Mouse (Mus musculus): ENCODE measurements around the gene Slc26a3. TPM values are rescaled to one million over a fixed set of nuclear protein-coding genes. Genes with fewer than 3 reads are reported as not detected.
A peak's percentile ranks its signal among the peaks of the same experiment; 100 is the strongest.

The Slc26a3 gene
- total RNA-seq, 1 experiment = not detected

- Histone ChIP-seq H3K9ac (ENCODE audit: insufficient read depth, low read depth, low read length, poor library complexity, severe bottlenecking) (no peak overlapping the region), H3K4me1 (ENCODE audit: control insufficient read depth in 2 of 2, insufficient read depth in 2 of 2, low read length in 2 of 2, poor library complexity in 1 of 2) (peaks cover 0 to 4% of the 10 kb centered on the region in 2 experiments; a peak in 1 of 4 replicates), H3K4me3 (ENCODE audit: insufficient read depth in 1 of 2, low read depth in 1 of 2, low read length in 2 of 2, poor library complexity in 1 of 2, severe bottlenecking in 1 of 2) (no peak overlapping the region), H3K36me3 (ENCODE audit: control insufficient read depth, insufficient read depth, low read length, poor library complexity, severe bottlenecking) (no peaks in the 10 kb centered on the region), H3K9me3 (ENCODE audit: control insufficient read depth, insufficient read depth, low read depth, low read length) (no peaks in the 10 kb centered on the region), H3K27ac (ENCODE audit: insufficient read depth, low read depth, low read length, poor library complexity, severe bottlenecking) (no peak overlapping the region)
- in situ Hi-C loops (cut with MboI; ENCODE audit: low sequenced_read_pairs in 2 of 2, unreplicated experiment in 2 of 2) = loop anchor here (10.0 to 25.0 kb wide), 2 partner anchors 434 to 436 kb away; no protein-coding TSS in a partner anchor
- TF ChIP-seq MAFK (IDR thresholded peaks at IDR 0.05; ENCODE audit: insufficient read depth, low read depth, low read length) (no peak), CHD2 (IDR thresholded peaks at IDR 0.05; ENCODE audit: low read depth, low read length) (no peak), HCFC1 (IDR thresholded peaks at IDR 0.05; ENCODE audit: borderline replicate concordance, insufficient read depth, low read length) (no peak), ZC3H11A (IDR thresholded peaks at IDR 0.05; ENCODE audit: borderline replicate concordance, low read depth, low read length) (no peak), ZNF384 (IDR thresholded peaks at IDR 0.05; ENCODE audit: low read depth, low read length) (no peak)
- DNase-seq (ENCODE audit: low read depth, low spot score) = no peak
Measured at GRCm38 (mm10) chr12:31501266-31501665, 110.6 kb downstream of the Slc26a3 start.

GRCm38 (mm10) chr12:31503211-31503610, 112.5 kb downstream of the Slc26a3 start:
- Histone ChIP-seq H3K4me3 (ENCODE audit: insufficient read depth in 1 of 2, low read depth in 1 of 2, low read length in 2 of 2, poor library complexity in 1 of 2, severe bottlenecking in 1 of 2) (no peak overlapping the region), H3K9ac (ENCODE audit: insufficient read depth, low read depth, low read length, poor library complexity, severe bottlenecking) (no peak overlapping the region), H3K4me1 (ENCODE audit: control insufficient read depth in 2 of 2, insufficient read depth in 2 of 2, low read length in 2 of 2, poor library complexity in 1 of 2) (peaks cover 0 to 2% of the 10 kb centered on the region in 2 experiments; a peak in 1 of 4 replicates), H3K9me3 (ENCODE audit: control insufficient read depth, insufficient read depth, low read depth, low read length) (no peaks in the 10 kb centered on the region), H3K36me3 (ENCODE audit: control insufficient read depth, insufficient read depth, low read length, poor library complexity, severe bottlenecking) (no peaks in the 10 kb centered on the region), H3K27ac (ENCODE audit: insufficient read depth, low read depth, low read length, poor library complexity, severe bottlenecking) (no peak overlapping the region)
- no peak for TF ChIP-seq MAFK (IDR thresholded peaks at IDR 0.05; ENCODE audit: insufficient read depth, low read depth, low read length)
- TF ChIP-seq HCFC1 (IDR thresholded peaks at IDR 0.05; ENCODE audit: borderline replicate concordance, insufficient read depth, low read length) = no peak
- 0 out of 2 replicates have a peak, but pooled peaks have one; percentile 20 for TF ChIP-seq ZC3H11A (IDR thresholded peaks at IDR 0.05; ENCODE audit: borderline replicate concordance, low read depth, low read length)
- TF ChIP-seq ZNF384 (IDR thresholded peaks at IDR 0.05; ENCODE audit: low read depth, low read length) = no peak
- in situ Hi-C loops (cut with MboI; ENCODE audit: low sequenced_read_pairs in 2 of 2, unreplicated experiment in 2 of 2) = loop anchor here (10.0 to 25.0 kb wide), 2 partner anchors 432 to 434 kb away; no protein-coding TSS in a partner anchor
- DNase-seq (ENCODE audit: low read depth, low spot score) = no peak

GRCm38 (mm10) chr12:31507718-31508364, 117.2 kb downstream of the Slc26a3 start:
- Histone ChIP-seq H3K4me1 (ENCODE audit: control insufficient read depth in 2 of 2, insufficient read depth in 2 of 2, low read length in 2 of 2, poor library complexity in 1 of 2) (no peaks in the 10 kb centered on the region; a peak in 1 of 4 replicates), H3K9me3 (ENCODE audit: control insufficient read depth, insufficient read depth, low read depth, low read length) (no peaks in the 10 kb centered on the region), H3K27ac (ENCODE audit: insufficient read depth, low read depth, low read length, poor library complexity, severe bottlenecking) (no peak overlapping the region), H3K9ac (ENCODE audit: insufficient read depth, low read depth, low read length, poor library complexity, severe bottlenecking) (no peak overlapping the region), H3K4me3 (ENCODE audit: insufficient read depth in 1 of 2, low read depth in 1 of 2, low read length in 2 of 2, poor library complexity in 1 of 2, severe bottlenecking in 1 of 2) (no peak overlapping the region), H3K36me3 (ENCODE audit: control insufficient read depth, insufficient read depth, low read length, poor library complexity, severe bottlenecking) (no peaks in the 10 kb centered on the region)
- in situ Hi-C loops (cut with MboI; ENCODE audit: low sequenced_read_pairs in 2 of 2, unreplicated experiment in 2 of 2) = loop anchor here (10.0 to 25.0 kb wide), 2 partner anchors 427 to 429 kb away; no protein-coding TSS in a partner anchor
- DNase-seq (ENCODE audit: low read depth, low spot score) = no peak
- no peak for TF ChIP-seq ZNF384 (IDR thresholded peaks at IDR 0.05; ENCODE audit: low read depth, low read length)
- TF ChIP-seq CHD2 (IDR thresholded peaks at IDR 0.05; ENCODE audit: low read depth, low read length) = no peak

- Histone ChIP-seq H3K36me3 (ENCODE audit: control insufficient read depth, insufficient read depth, low read length, poor library complexity, severe bottlenecking) (no peaks in the 10 kb centered on the region), H3K9me3 (ENCODE audit: control insufficient read depth, insufficient read depth, low read depth, low read length) (no peaks in the 10 kb centered on the region), H3K9ac (ENCODE audit: insufficient read depth, low read depth, low read length, poor library complexity, severe bottlenecking) (no peak overlapping the region), H3K4me3 (ENCODE audit: insufficient read depth in 1 of 2, low read depth in 1 of 2, low read length in 2 of 2, poor library complexity in 1 of 2, severe bottlenecking in 1 of 2) (no peak overlapping the region), H3K4me1 (ENCODE audit: control insufficient read depth in 2 of 2, insufficient read depth in 2 of 2, low read length in 2 of 2, poor library complexity in 1 of 2) (no peaks in the 10 kb centered on the region; a peak in 1 of 4 replicates), H3K27ac (ENCODE audit: insufficient read depth, low read depth, low read length, poor library complexity, severe bottlenecking) (no peak overlapping the region)
- DNase-seq (ENCODE audit: low read depth, low spot score) = no peak
- in situ Hi-C loops (cut with MboI; ENCODE audit: low sequenced_read_pairs in 2 of 2, unreplicated experiment in 2 of 2) = loop anchor here (10.0 to 25.0 kb wide), 2 partner anchors 426 to 429 kb away; no protein-coding TSS in a partner anchor
- TF ChIP-seq ZNF384 (IDR thresholded peaks at IDR 0.05; ENCODE audit: low read depth, low read length) (no peak), HCFC1 (IDR thresholded peaks at IDR 0.05; ENCODE audit: borderline replicate concordance, insufficient read depth, low read length) (no peak), CHD2 (IDR thresholded peaks at IDR 0.05; ENCODE audit: low read depth, low read length) (no peak), ZC3H11A (IDR thresholded peaks at IDR 0.05; ENCODE audit: borderline replicate concordance, low read depth, low read length) (no peak), MAFK (IDR thresholded peaks at IDR 0.05; ENCODE audit: insufficient read depth, low read depth, low read length) (no peak)
Measured at GRCm38 (mm10) chr12:31508496-31508895, 117.8 kb downstream of the Slc26a3 start.

All from ES-E14 (cell line).